Mouse (Mus musculus): ENCODE results near the gene Aldh3b1. TPM values are rescaled to one million over a fixed set of nuclear protein-coding genes. Genes with fewer than 3 reads are reported as not detected.
"Not testable (repeated sequence)": the region's sequence is repeated elsewhere in the genome, so short reads cannot be mapped to it uniquely, and the experiment has no call there.

Aldh3b1 gene
- polyA plus RNA-seq, 1 experiment from 2014 or later: 3.7 TPM

DNA sequence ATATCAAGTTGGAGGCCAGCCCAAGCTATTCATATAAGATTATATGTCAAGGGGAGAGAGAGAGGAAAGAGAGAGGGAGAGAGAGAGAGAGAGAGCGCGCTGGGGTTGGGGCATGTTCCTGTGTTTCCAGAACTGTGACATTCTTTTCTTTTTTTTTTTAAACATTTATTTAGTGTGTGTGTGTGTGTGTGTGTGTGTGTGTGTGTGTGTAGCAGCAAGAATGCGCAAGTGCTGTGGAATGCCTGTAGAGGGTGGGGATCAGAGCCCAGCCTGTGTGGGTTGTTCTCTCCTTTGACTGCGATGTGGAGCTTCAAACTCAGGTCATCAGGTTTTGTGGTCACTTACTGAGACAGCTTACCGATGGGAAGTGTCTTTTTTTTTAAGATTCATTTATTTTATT is 30.6 kb upstream of the Aldh3b1 start:
- Histone ChIP-seq H3K36me3 (ENCODE audit: control insufficient read depth, insufficient read depth) (no peaks in the 10 kb centered on the region), H3K9ac (ENCODE audit: low read length) (no peak overlapping the region), H3K27ac (ENCODE audit: low read length) (no peak overlapping the region), H3K4me1 (ENCODE audit: control insufficient read depth, insufficient read depth, low read length) (0 out of 2 replicates have a peak, but pooled peaks cover 3% of the 10 kb centered on the region), H3K9me3 (replicated peaks; ENCODE audit: control insufficient read depth, low read length) (no peaks in the 10 kb centered on the region), H3K27me3 (ENCODE audit: control insufficient read depth, insufficient read depth, low read length) (no peaks in the 10 kb centered on the region), H3K4me2 (ENCODE audit: low read depth, low read length) (no peak overlapping the region), H3K4me3 (ENCODE audit: low read length) (no peak overlapping the region)
- 83% methylated on average over 5 of the region's 5 CpGs for WGBS
- ATAC-seq (replicated peaks; ENCODE audit: extremely low read depth, insufficient read depth, low FRiP score): no peak

DNA sequence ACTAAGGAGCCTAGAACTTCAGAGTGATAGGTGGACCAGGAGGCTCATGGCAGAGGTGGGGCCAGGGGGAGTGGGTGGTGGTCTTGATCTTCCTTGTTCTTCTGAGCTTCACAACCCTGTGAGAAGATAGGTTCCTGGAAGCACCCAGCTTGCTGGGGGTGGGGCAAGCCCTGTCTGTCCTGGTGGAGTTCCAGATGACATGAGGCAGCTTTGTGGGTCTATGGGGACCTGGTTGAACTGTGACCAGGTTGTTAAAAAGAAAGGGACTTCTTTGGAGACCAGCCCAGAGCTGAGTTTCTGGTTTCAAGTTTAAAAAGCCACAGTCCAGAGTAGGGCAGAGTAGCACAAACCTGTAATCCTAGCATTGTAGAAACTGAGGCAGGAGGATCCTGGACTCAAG is 29.4 kb upstream of the Aldh3b1 start:
- H3K4me2 ChIP-seq (ENCODE audit: low read depth, low read length): no peak overlapping the region
- no peaks in the 10 kb centered on the region for H3K9me3 ChIP-seq (replicated peaks; ENCODE audit: control insufficient read depth, low read length)
- no peak overlapping the region for H3K27ac ChIP-seq (ENCODE audit: low read length)
- H3K4me1 ChIP-seq (ENCODE audit: control insufficient read depth, insufficient read depth, low read length): 0 out of 2 replicates have a peak, but pooled peaks cover 3% of the 10 kb centered on the region
- no peaks in the 10 kb centered on the region for H3K36me3 ChIP-seq (ENCODE audit: control insufficient read depth, insufficient read depth)
- H3K27me3 ChIP-seq (ENCODE audit: control insufficient read depth, insufficient read depth, low read length): no peaks in the 10 kb centered on the region
- H3K4me3 ChIP-seq (ENCODE audit: low read length): no peak overlapping the region
- no peak for ATAC-seq (replicated peaks; ENCODE audit: extremely low read depth, insufficient read depth, low FRiP score)
- H3K9ac ChIP-seq (ENCODE audit: low read length): no peak overlapping the region

DNA sequence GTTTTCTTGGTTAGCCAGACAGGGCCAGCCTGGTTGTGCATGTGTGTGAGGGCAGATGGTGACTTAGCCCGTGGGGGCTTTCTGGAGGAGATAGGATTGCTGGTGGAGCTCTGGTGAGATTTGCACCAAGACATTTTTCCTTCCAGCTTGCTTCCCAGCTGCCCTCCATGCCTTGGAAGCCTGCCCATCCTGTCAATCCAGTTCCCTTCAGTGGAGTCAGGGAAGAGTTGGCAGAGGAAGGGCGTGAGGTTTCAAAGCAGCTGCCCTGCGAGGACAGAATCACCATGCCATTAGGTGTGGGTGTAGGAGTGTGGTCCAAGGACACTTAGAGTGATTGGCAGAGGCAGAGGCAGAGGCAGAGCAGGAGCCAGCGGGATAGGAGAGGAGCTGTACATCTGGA is 28.9 kb upstream of the Aldh3b1 start, which contains the start of gene Aldh3b3:
Aldh3b3 (plus strand) TSS at position 176 of the 400 bp plus-strand sequence.
- 36% methylated on average over 4 of the region's 4 CpGs for WGBS
- Histone ChIP-seq H3K4me3 (ENCODE audit: low read length) (no peak within 1 kb of the TSS), H3K9ac (ENCODE audit: low read length) (no peak within 1 kb of the TSS), H3K27me3 (ENCODE audit: control insufficient read depth, insufficient read depth, low read length) (no peaks in the 10 kb centered on the region), H3K4me1 (ENCODE audit: control insufficient read depth, insufficient read depth, low read length) (0 out of 2 replicates have a peak, but pooled peaks cover 3% of the 10 kb centered on the region), H3K27ac (ENCODE audit: low read length) (no peak within 1 kb of the TSS), H3K9me3 (replicated peaks; ENCODE audit: control insufficient read depth, low read length) (no peaks in the 10 kb centered on the region), H3K36me3 (ENCODE audit: control insufficient read depth, insufficient read depth) (no peaks in the 10 kb centered on the region), H3K4me2 (ENCODE audit: low read depth, low read length) (no peak within 1 kb of the TSS)
- no peak; the same call in 1 of the 2 replicates for ATAC-seq (replicated peaks; ENCODE audit: extremely low read depth, insufficient read depth, low FRiP score)

DNA sequence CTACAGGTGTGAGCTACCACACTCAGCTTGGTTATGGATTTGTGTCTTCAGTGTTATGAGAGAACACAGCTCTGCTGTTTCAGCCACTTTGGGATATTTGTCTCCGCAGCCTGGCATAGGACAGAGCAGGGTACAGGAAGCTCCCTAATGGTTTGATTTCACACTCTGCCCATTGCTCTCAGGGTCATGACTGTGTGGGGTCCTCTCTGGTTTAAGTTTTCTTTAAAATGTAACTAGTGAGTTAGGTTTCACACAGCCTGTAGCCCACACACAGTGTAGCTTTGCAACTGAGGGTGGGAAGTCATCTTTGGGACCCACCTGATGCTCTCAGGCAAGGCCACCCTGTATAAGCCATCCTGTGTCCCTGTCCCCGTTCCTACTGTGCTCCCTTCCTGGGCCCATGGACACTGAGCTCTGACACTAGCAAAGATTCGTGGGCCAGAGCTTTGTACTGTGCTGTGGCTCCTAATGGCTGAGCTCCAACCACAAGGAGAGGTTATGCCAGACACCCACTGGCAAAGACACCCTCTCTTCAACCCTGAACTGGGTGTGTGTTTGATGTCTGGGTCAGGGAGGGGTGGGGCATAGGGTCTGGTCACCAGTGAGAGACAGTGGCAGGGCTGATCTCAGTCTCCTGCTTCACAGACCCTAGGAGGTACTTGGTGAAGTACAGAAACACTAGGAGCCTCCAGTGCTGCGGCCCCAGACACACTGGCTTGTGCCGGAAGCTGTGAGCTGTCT is 27.9 kb upstream of the Aldh3b1 start:
- H3K27me3 ChIP-seq (ENCODE audit: control insufficient read depth, insufficient read depth, low read length); H3K4me2 ChIP-seq (ENCODE audit: low read depth, low read length); H3K9ac ChIP-seq (ENCODE audit: low read length); H3K4me3 ChIP-seq (ENCODE audit: low read length); H3K27ac ChIP-seq (ENCODE audit: low read length); H3K36me3 ChIP-seq (ENCODE audit: control insufficient read depth, insufficient read depth); H3K9me3 ChIP-seq (replicated peaks; ENCODE audit: control insufficient read depth, low read length); H3K4me1 ChIP-seq (ENCODE audit: control insufficient read depth, insufficient read depth, low read length); ATAC-seq (replicated peaks; ENCODE audit: extremely low read depth, insufficient read depth, low FRiP score): not testable (repeated sequence)
- WGBS: 77% methylated on average over 5 of the region's 5 CpGs

DNA sequence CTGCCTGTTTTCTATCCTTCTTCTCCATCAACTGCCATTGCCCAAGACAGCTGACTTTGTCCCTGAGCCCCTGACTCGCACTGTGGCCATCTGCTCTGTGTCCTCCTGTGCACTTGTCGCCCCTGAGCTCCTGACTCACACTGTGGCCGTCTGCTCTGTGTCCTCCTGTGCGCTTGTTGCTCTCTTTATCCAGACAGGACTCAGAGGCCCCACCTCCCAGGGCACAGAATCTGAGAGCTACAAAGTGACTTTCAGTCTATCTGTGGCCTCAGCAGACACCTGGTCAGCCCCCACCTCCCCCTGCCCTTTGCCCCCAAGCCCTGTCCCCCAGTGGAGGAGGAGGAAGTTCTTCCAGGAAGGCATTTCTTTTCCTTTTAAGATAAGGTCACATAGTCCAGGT is 26.2 kb upstream of the Aldh3b1 start:
- H3K9ac ChIP-seq (ENCODE audit: low read length): no peak overlapping the region
- H3K36me3 ChIP-seq (ENCODE audit: control insufficient read depth, insufficient read depth): no peaks in the 10 kb centered on the region
- no peak overlapping the region for H3K4me2 ChIP-seq (ENCODE audit: low read depth, low read length)
- no peak for ATAC-seq (replicated peaks; ENCODE audit: extremely low read depth, insufficient read depth, low FRiP score)
- H3K27me3 ChIP-seq (ENCODE audit: control insufficient read depth, insufficient read depth, low read length): no peaks in the 10 kb centered on the region
- no peak overlapping the region for H3K27ac ChIP-seq (ENCODE audit: low read length)
- 0 out of 2 replicates have a peak, but pooled peaks cover 3% of the 10 kb centered on the region for H3K4me1 ChIP-seq (ENCODE audit: control insufficient read depth, insufficient read depth, low read length)
- WGBS: 23% methylated on average over 4 of the region's 4 CpGs
- H3K9me3 ChIP-seq (replicated peaks; ENCODE audit: control insufficient read depth, low read length): no peaks in the 10 kb centered on the region
- no peak overlapping the region for H3K4me3 ChIP-seq (ENCODE audit: low read length)

DNA sequence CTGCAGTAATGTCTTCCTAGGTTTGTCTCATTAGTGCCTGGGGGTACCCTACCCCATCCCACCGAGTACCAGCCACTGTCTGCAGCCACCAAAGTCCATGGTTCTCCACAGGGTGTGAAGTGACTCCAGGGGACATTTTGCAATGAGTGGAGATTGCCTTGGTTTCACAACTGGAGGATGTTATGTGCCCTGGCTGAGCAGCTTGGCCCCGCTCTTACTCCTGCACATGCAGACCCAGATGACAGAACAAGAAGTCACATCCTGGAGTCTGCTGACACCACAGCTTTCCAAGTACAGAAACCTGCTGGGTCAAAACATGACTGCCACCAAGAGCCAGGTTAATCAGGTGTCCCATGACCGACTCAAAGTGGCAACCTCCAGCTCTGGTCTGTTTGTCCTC is 25.4 kb upstream of the Aldh3b1 start:
- Histone ChIP-seq H3K9me3 (replicated peaks; ENCODE audit: control insufficient read depth, low read length) (no peaks in the 10 kb centered on the region), H3K9ac (ENCODE audit: low read length) (no peak overlapping the region), H3K36me3 (ENCODE audit: control insufficient read depth, insufficient read depth) (no peaks in the 10 kb centered on the region), H3K4me2 (ENCODE audit: low read depth, low read length) (no peak overlapping the region), H3K27ac (ENCODE audit: low read length) (no peak overlapping the region), H3K27me3 (ENCODE audit: control insufficient read depth, insufficient read depth, low read length) (no peaks in the 10 kb centered on the region), H3K4me1 (ENCODE audit: control insufficient read depth, insufficient read depth, low read length) (0 out of 2 replicates have a peak, but pooled peaks cover 3% of the 10 kb centered on the region), H3K4me3 (ENCODE audit: low read length) (no peak overlapping the region)
- 81% methylated on average over 3 of the region's 3 CpGs for WGBS
- no peak for ATAC-seq (replicated peaks; ENCODE audit: extremely low read depth, insufficient read depth, low FRiP score)

DNA sequence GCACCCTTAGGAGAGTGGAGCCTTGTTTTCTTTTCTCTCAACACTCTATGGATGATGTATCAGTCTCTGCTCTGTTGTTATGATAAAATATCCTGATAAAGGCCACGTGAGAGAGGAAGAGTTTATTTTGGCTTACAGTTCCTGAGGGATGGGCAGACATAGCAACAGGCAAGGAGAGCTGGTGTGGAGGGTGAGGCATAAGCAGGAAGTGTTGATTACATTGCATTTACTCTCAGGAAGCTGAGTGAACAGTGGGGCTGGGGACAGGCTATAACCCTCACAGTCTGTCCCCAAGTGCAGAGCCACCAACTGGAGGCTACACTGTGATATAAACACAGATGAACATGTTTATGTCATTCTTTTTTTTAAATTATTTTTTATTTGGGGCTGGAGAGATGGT is 22.5 kb upstream of the Aldh3b1 start:
- no peak for ATAC-seq (replicated peaks; ENCODE audit: extremely low read depth, insufficient read depth, low FRiP score)
- 38% methylated on average over 1 of the region's 1 CpGs for WGBS
- Histone ChIP-seq H3K27ac (ENCODE audit: low read length) (no peak overlapping the region), H3K9ac (ENCODE audit: low read length) (no peak overlapping the region), H3K4me2 (ENCODE audit: low read depth, low read length) (no peak overlapping the region), H3K36me3 (ENCODE audit: control insufficient read depth, insufficient read depth) (no peaks in the 10 kb centered on the region), H3K9me3 (replicated peaks; ENCODE audit: control insufficient read depth, low read length) (no peaks in the 10 kb centered on the region), H3K4me1 (ENCODE audit: control insufficient read depth, insufficient read depth, low read length) (no peaks in the 10 kb centered on the region), H3K27me3 (ENCODE audit: control insufficient read depth, insufficient read depth, low read length) (no peaks in the 10 kb centered on the region), H3K4me3 (ENCODE audit: low read length) (no peak overlapping the region)

DNA sequence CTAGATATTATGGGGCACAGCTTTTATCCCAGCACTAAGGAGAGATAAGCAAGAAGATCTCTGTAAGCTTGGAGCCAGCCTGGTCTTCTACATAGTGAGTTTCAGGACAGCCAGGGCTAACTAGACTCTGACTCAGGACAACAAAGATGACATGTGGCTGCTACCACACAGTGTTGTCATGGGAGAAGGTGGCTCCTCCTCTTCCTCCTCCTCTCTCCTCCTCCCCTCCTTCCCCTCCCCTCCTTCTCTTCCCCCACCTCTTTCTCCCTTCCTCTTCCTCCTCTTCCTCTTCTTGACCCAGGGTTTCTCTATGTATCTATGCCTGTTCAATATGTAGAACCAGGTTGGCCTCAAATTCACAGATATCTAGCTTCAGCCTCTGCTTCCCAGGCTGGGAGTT is 21.9 kb upstream of the Aldh3b1 start:
- no peaks in the 10 kb centered on the region for H3K27me3 ChIP-seq (ENCODE audit: control insufficient read depth, insufficient read depth, low read length)
- H3K4me3 ChIP-seq (ENCODE audit: low read length): no peak overlapping the region
- no peak for ATAC-seq (replicated peaks; ENCODE audit: extremely low read depth, insufficient read depth, low FRiP score)
- no peak overlapping the region for H3K27ac ChIP-seq (ENCODE audit: low read length)
- H3K4me1 ChIP-seq (ENCODE audit: control insufficient read depth, insufficient read depth, low read length): peaks cover 2% of the 10 kb centered on the region; the same call in 1 of the 2 replicates
- no peaks in the 10 kb centered on the region for H3K36me3 ChIP-seq (ENCODE audit: control insufficient read depth, insufficient read depth)
- no peak overlapping the region for H3K4me2 ChIP-seq (ENCODE audit: low read depth, low read length)
- no peaks in the 10 kb centered on the region for H3K9me3 ChIP-seq (replicated peaks; ENCODE audit: control insufficient read depth, low read length)
- H3K9ac ChIP-seq (ENCODE audit: low read length): no peak overlapping the region

DNA sequence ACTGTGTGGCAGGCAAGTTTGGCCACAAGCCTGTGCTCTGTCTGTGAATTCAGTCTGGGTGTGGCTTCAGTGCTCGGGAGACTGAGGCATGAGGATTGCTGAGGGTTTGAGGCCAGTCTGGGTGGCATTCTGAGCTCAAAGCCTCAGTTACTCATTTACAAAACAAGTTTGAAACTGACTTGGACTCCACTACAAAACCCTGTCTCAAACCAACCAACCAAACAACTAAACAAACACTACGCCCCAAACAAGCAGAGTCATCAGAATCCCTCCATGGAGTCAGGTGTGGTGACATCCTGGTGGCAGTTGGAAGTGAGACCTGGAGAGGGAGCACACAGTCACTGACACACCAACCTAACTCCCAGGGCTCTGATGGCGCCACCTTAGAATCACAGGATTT is 20.7 kb upstream of the Aldh3b1 start:
- Histone ChIP-seq H3K27ac (ENCODE audit: low read length) (no peak overlapping the region), H3K4me1 (ENCODE audit: control insufficient read depth, insufficient read depth, low read length) (peaks cover 12% of the 10 kb centered on the region), H3K4me2 (ENCODE audit: low read depth, low read length) (no peak overlapping the region), H3K27me3 (ENCODE audit: control insufficient read depth, insufficient read depth, low read length) (no peaks in the 10 kb centered on the region), H3K36me3 (ENCODE audit: control insufficient read depth, insufficient read depth) (no peaks in the 10 kb centered on the region), H3K9ac (ENCODE audit: low read length) (no peak overlapping the region), H3K4me3 (ENCODE audit: low read length) (no peak overlapping the region), H3K9me3 (replicated peaks; ENCODE audit: control insufficient read depth, low read length) (no peaks in the 10 kb centered on the region)
- 73% methylated on average over 3 of the region's 3 CpGs for WGBS
- no peak for ATAC-seq (replicated peaks; ENCODE audit: extremely low read depth, insufficient read depth, low FRiP score)
